In genomic region chr8:44418003-44418402, GRCm38 (mm10) we compare ENCODE assay signal across 30 mouse cellular contexts.
"Had no signal": no experiment of that assay in that cellular context is flagged by ENCODE, and none has a peak within 500 bp of the region (broad histone marks: within the 10 kb centered on the region; RNA-seq: fewer than 3 reads in every experiment).

No protein-coding gene starts in this region.

- H3K36me3 ChIP-seq: limb, embryonic 12.5 days; liver, embryonic 12.5 days; liver, embryonic 13.5 days; liver, embryonic 15.5 days; lung, embryonic 15.5 days; midbrain, embryonic 10.5 days; midbrain, embryonic 12.5 days; midbrain, embryonic 13.5 days; midbrain, embryonic 15.5 days; neural tube, embryonic 12.5 days had no signal

- H3K27me3 ChIP-seq: limb, embryonic 12.5 days; liver, embryonic 12.5 days; liver, embryonic 13.5 days; liver, embryonic 15.5 days; lung, embryonic 15.5 days; megakaryocyte, embryonic 14.5 days; midbrain, embryonic 12.5 days; midbrain, embryonic 13.5 days; midbrain, embryonic 15.5 days; neural tube, embryonic 12.5 days had no signal

- H3K9me3 ChIP-seq: limb, embryonic 12.5 days; liver, embryonic 12.5 days; liver, embryonic 13.5 days; liver, embryonic 15.5 days; lung, embryonic 15.5 days; midbrain, embryonic 10.5 days; midbrain, embryonic 12.5 days; midbrain, embryonic 13.5 days; midbrain, embryonic 15.5 days; neural tube, embryonic 12.5 days had no signal

- ATAC-seq: liver, embryonic 12.5 days; liver, postnatal 0 days; lung, postnatal 0 days; midbrain, embryonic 13.5 days; midbrain, embryonic 15.5 days; midbrain, embryonic 16.5 days had no signal

- H3K27ac ChIP-seq: left cerebral cortex, adult 2 months; limb, embryonic 12.5 days; liver, embryonic 12.5 days; liver, embryonic 13.5 days; liver, embryonic 14.5 days; liver, embryonic 15.5 days; lung, embryonic 15.5 days; macrophage; midbrain, embryonic 10.5 days; midbrain, embryonic 12.5 days; midbrain, embryonic 13.5 days; midbrain, embryonic 15.5 days; neural tube, embryonic 12.5 days had no signal

- H3K4me2 ChIP-seq: limb, embryonic 12.5 days; liver, embryonic 11.5 days; liver, embryonic 12.5 days; liver, embryonic 13.5 days; liver, embryonic 15.5 days; lung, embryonic 14.5 days; lung, embryonic 15.5 days; midbrain, embryonic 11.5 days; midbrain, embryonic 12.5 days; midbrain, embryonic 13.5 days; midbrain, embryonic 15.5 days; neural tube, embryonic 12.5 days had no signal

- H3K4me3 ChIP-seq: left cerebral cortex, adult 2 months; limb, embryonic 12.5 days; liver, embryonic 12.5 days; liver, embryonic 13.5 days; liver, embryonic 15.5 days; lung, embryonic 15.5 days; megakaryocyte, embryonic 14.5 days; midbrain, embryonic 10.5 days; midbrain, embryonic 12.5 days; midbrain, embryonic 13.5 days; midbrain, embryonic 15.5 days; myocyte; neural tube, embryonic 12.5 days had no signal

- H3K9ac ChIP-seq: limb, embryonic 12.5 days; liver, embryonic 12.5 days; liver, embryonic 13.5 days; liver, embryonic 14.5 days; liver, embryonic 15.5 days; liver, postnatal 0 days; lung, embryonic 14.5 days; lung, embryonic 15.5 days; midbrain, embryonic 12.5 days; midbrain, embryonic 13.5 days; midbrain, embryonic 15.5 days; neural tube, embryonic 12.5 days had no signal

- DNase-seq: left cerebral cortex, postnatal 4 days; liver; liver, embryonic 13.5 days; liver, postnatal 0 days; lung, adult 18-20 months; lung, adult 2 months; lung, embryonic 14.5 days; lung, postnatal 10 days; lung, postnatal 14 days; lung, postnatal 36 days; lung, postnatal 4 days; midbrain, embryonic 14.5 days had no signal

- H3K4me1 ChIP-seq: liver, embryonic 12.5 days; liver, embryonic 13.5 days; liver, embryonic 15.5 days; lung, embryonic 15.5 days; megakaryocyte, embryonic 14.5 days; midbrain, embryonic 10.5 days; midbrain, embryonic 12.5 days; midbrain, embryonic 13.5 days; midbrain, embryonic 15.5 days; neural tube, embryonic 12.5 days had no signal
